In the genomic region with DNA sequence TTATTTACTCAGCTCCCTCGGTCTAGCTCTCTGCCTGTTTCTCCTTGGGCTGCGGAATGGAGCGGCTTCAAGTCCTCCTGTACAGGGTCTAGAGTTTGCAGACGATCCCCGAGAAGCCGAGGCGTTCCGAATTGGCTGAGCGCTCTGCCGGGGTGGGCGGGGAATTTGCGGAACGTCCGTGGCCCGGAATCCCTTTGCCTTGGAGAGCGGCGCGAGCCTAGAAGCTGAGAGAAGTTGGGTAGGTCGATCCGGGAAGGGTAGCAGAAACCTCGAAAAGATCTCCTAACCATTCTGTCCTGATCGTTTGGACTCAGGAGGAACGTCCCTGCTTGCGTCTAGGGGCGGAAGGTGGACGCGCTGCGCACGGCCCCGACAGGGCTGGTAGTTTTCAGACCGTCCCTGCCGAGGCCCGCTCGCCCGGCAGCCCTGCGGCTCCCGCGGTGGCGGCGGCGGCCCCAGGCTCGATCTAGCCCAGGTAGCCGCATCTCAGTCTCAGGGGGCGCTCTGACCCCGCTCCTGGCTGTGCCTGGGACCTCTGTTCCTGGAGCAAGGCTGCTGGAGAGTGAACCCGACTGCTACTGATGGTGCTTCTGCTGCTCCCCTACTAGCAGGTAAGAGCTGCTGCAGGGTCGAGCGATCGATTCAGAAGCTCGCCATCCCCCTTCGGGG, we compare ENCODE assay signal across 7 mouse cellular contexts. TPM values are rescaled to one million over a fixed set of nuclear protein-coding genes. Genes with fewer than 3 reads are reported as not detected.
DNase-seq lines count a peak whose midpoint lies in the region; ATAC-seq and TF ChIP-seq lines count a peak whose summit lies in the region.

Gene Mgat5 (plus strand): TSS at position 199 of the 669 bp plus-strand sequence.

- DNase-seq in adrenal gland, postnatal 25 days, result peak; percentile 89
- peak; percentile 94 to 95 for DNase-seq in heart, adult 18-20 months
- DNase-seq in kidney, adult 2 months, result peak; percentile 96
- peak; percentile 80 to 88 for DNase-seq in spleen, adult 2 months (ENCODE audit: low read depth in 1 of 2, low spot score in 2 of 2)

- WGBS in embryonic facial prominence, embryonic 12.5 days, result 0% methylated on average over 51 of the region's 51 CpGs
- WGBS in kidney, adult 2 months, result under 1% methylated on average over 51 of the region's 51 CpGs
- under 1% methylated on average over 51 of the region's 51 CpGs for WGBS in limb, embryonic 12.5 days
- WGBS in midbrain, embryonic 15.5 days, result under 1% methylated on average over 51 of the region's 51 CpGs
- WGBS in spleen, adult 2 months, result under 1% methylated on average over 51 of the region's 51 CpGs

- H3K27me3 ChIP-seq in embryonic facial prominence, embryonic 12.5 days, result no peaks in the 10 kb centered on the region
- H3K27me3 ChIP-seq in kidney, adult 2 months (replicated peaks; ENCODE audit: control insufficient read depth, insufficient read depth, low read length), result no peaks in the 10 kb centered on the region
- no peaks in the 10 kb centered on the region for H3K27me3 ChIP-seq in limb, embryonic 12.5 days
- no peaks in the 10 kb centered on the region for H3K27me3 ChIP-seq in midbrain, embryonic 15.5 days (replicated peaks)
- H3K27me3 ChIP-seq in spleen, adult 2 months (ENCODE audit: control insufficient read depth, insufficient read depth, low read length), result no peaks in the 10 kb centered on the region

- H3K27ac ChIP-seq in embryonic facial prominence, embryonic 12.5 days, result peak within 1 kb of the TSS; percentile 95
- H3K27ac ChIP-seq in kidney, adult 2 months (ENCODE audit: insufficient read depth, low read depth, low read length), result peak within 1 kb of the TSS; percentile 95
- H3K27ac ChIP-seq in limb, embryonic 12.5 days, result peak within 1 kb of the TSS; percentile 93
- H3K27ac ChIP-seq in midbrain, embryonic 15.5 days, result peak within 1 kb of the TSS; percentile 92
- H3K27ac ChIP-seq in spleen, adult 2 months (ENCODE audit: insufficient read depth, low read length), result peak within 1 kb of the TSS; percentile 97

- ATAC-seq in embryonic facial prominence, embryonic 12.5 days (ENCODE audit: insufficient number of reproducible peaks, insufficient read depth, low FRiP score, low TSS enrichment), result peak; percentile 85
- ATAC-seq in limb, embryonic 12.5 days (ENCODE audit: insufficient number of reproducible peaks, insufficient read depth, low FRiP score, low TSS enrichment, low read depth), result peak; percentile 89
- ATAC-seq in midbrain, embryonic 15.5 days (replicated peaks), result peak; percentile 93

- H3K4me1 ChIP-seq in embryonic facial prominence, embryonic 12.5 days, result peaks cover 26% of the 10 kb centered on the region; the same call in 1 of the 2 replicates
- peaks cover 8% of the 10 kb centered on the region; the same call in 1 of the 2 replicates for H3K4me1 ChIP-seq in kidney, adult 2 months (ENCODE audit: control insufficient read depth, insufficient read depth, low read length)
- H3K4me1 ChIP-seq in limb, embryonic 12.5 days (replicated peaks), result peaks cover 39% of the 10 kb centered on the region
- peaks cover 21% of the 10 kb centered on the region for H3K4me1 ChIP-seq in midbrain, embryonic 15.5 days
- H3K4me1 ChIP-seq in spleen, adult 2 months (ENCODE audit: control insufficient read depth, insufficient read depth, insufficient read length), result peaks cover 8% of the 10 kb centered on the region; the same call in 1 of the 2 replicates

- peak; percentile 60 for TF ChIP-seq POLR2A in kidney, adult 2 months (IDR thresholded peaks at IDR 0.05; ENCODE audit: low read depth, low read length)
- 0 out of 2 replicates have a peak, but pooled peaks have one; percentile 0 for TF ChIP-seq POLR2A in spleen, adult 2 months (IDR thresholded peaks at IDR 0.05; ENCODE audit: low read depth, low read length)

- peak within 1 kb of the TSS; percentile 90 for H3K4me3 ChIP-seq in embryonic facial prominence, embryonic 12.5 days
- H3K4me3 ChIP-seq in kidney, adult 2 months (ENCODE audit: insufficient read depth, low read depth, low read length), result peak within 1 kb of the TSS; percentile 93
- H3K4me3 ChIP-seq in limb, embryonic 12.5 days (replicated peaks), result peak within 1 kb of the TSS; percentile 78
- peak within 1 kb of the TSS; percentile 69 for H3K4me3 ChIP-seq in midbrain, embryonic 15.5 days
- H3K4me3 ChIP-seq in spleen, adult 2 months (ENCODE audit: extremely low read depth, insufficient read depth, insufficient read length), result peak within 1 kb of the TSS; percentile 99

- peak within 1 kb of the TSS; percentile 75 for H3K9ac ChIP-seq in embryonic facial prominence, embryonic 12.5 days
- peak within 1 kb of the TSS; percentile 69 for H3K9ac ChIP-seq in limb, embryonic 12.5 days (replicated peaks)
- peak within 1 kb of the TSS; percentile 62 for H3K9ac ChIP-seq in midbrain, embryonic 15.5 days

- no peaks in the 10 kb centered on the region for H3K9me3 ChIP-seq in embryonic facial prominence, embryonic 12.5 days
- H3K9me3 ChIP-seq in limb, embryonic 12.5 days, result no peaks in the 10 kb centered on the region
- no peaks in the 10 kb centered on the region for H3K9me3 ChIP-seq in midbrain, embryonic 15.5 days

- peak; percentile 38; the same call in 1 of the 2 replicates for TF ChIP-seq CTCF in kidney, adult 2 months (conservative IDR thresholded peaks at IDR 0.05; ENCODE audit: insufficient read depth, insufficient read length, low read depth, low read length)
- peak; percentile 14; the same call in 1 of the 2 replicates for TF ChIP-seq CTCF in spleen, adult 2 months (IDR thresholded peaks at IDR 0.05; ENCODE audit: extremely low read depth, insufficient read depth, insufficient read length, insufficient replicate concordance)

- H3K4me2 ChIP-seq in embryonic facial prominence, embryonic 12.5 days (replicated peaks), result peak within 1 kb of the TSS; percentile 92
- peak within 1 kb of the TSS; percentile 97 for H3K4me2 ChIP-seq in limb, embryonic 12.5 days
- peak within 1 kb of the TSS; percentile 79 for H3K4me2 ChIP-seq in midbrain, embryonic 15.5 days

- H3K36me3 ChIP-seq in embryonic facial prominence, embryonic 12.5 days, result no peaks in the 10 kb centered on the region
- no peaks in the 10 kb centered on the region for H3K36me3 ChIP-seq in kidney, adult 2 months (ENCODE audit: control insufficient read depth, insufficient read depth, low read length)
- H3K36me3 ChIP-seq in limb, embryonic 12.5 days, result no peaks in the 10 kb centered on the region
- H3K36me3 ChIP-seq in midbrain, embryonic 15.5 days (replicated peaks), result no peaks in the 10 kb centered on the region
- H3K36me3 ChIP-seq in spleen, adult 2 months (ENCODE audit: control insufficient read depth, insufficient read depth, low read length), result no peaks in the 10 kb centered on the region

RNA-seq across cellular contexts. Expression of gene Mgat5, which starts in this region (rescaled TPM):
- 10.7 and 14.3 TPM in 2 replicates for total RNA-seq in adrenal gland, postnatal 25 days (2021)
- 6.2 and 6.5 TPM in 2 replicates for polyA plus RNA-seq in embryonic facial prominence, embryonic 12.5 days (2016; fragmentation: Nextera tagmentation; extraction: Ambion mirVana)
- 10 to 100 TPM; 13.2 to 15.2 TPM for total RNA-seq in heart, adult 18-20 months (2021)
- polyA plus RNA-seq in kidney, adult 2 months (2012; rRNA removed), result 12.0 and 13.1 TPM in 2 replicates
- 6.2 and 6.5 TPM in 2 replicates for polyA plus RNA-seq in limb, embryonic 12.5 days (2016; fragmentation: Nextera tagmentation; extraction: Ambion mirVana)
- polyA plus RNA-seq in midbrain, embryonic 15.5 days (2015; fragmentation: Nextera tagmentation; extraction: Ambion mirVana), result 15.0 and 17.0 TPM in 2 replicates
- 4.8 and 4.9 TPM in 2 replicates for polyA plus RNA-seq in spleen, adult 2 months (2012; rRNA removed)

Comparison
In these comparisons a context has a peak if more than half of its experiments do, and no peak if none do; other contexts are left out.
1. Peak in every context shown above with its lines: DNase-seq, ATAC-seq, H3K4me3 ChIP-seq and H3K27ac ChIP-seq.